Mouse (Mus musculus): Measurements from ENCODE around the gene Src. TPM values are rescaled to one million over a fixed set of nuclear protein-coding genes. Genes with fewer than 3 reads are reported as not detected.
"Not testable (repeated sequence)": the region's sequence is repeated elsewhere in the genome, so short reads cannot be mapped to it uniquely, and the experiment has no call there.

Gene Src
- polyA plus RNA-seq (2011; ENCODE audit: insufficient read depth, insufficient read length, low replicate concordance, missing spikeins): 13.7 and 15.4 TPM in 2 replicates

GRCm38 (mm10) chr2:157418206-157418605 is at the start of gene Src:
Gene Src (plus strand): TSS chr2:157418444.
- no peak within 1 kb of the TSS for H3K4me3 ChIP-seq (replicated peaks; ENCODE audit: control insufficient read depth, low read depth, low read length)
- 57% methylated on average over 13 of the region's 13 CpGs for WGBS
- TF ChIP-seq POLR2A (IDR thresholded peaks at IDR 0.05; ENCODE audit: borderline replicate concordance, control insufficient read depth, low read depth, low read length) (no peak), CTCF (IDR thresholded peaks at IDR 0.05; ENCODE audit: control insufficient read depth, insufficient read depth, low read length) (no peak)
- no peaks in the 10 kb centered on the region for H3K4me1 ChIP-seq (ENCODE audit: control insufficient read depth, insufficient read depth, low read length)
- no peak within 1 kb of the TSS for H3K27ac ChIP-seq (ENCODE audit: control insufficient read depth, insufficient read depth, low read depth, low read length, poor library complexity)

- Histone ChIP-seq H3K27ac (ENCODE audit: control insufficient read depth, insufficient read depth, low read depth, low read length, poor library complexity) (no peak overlapping the region), H3K4me3 (replicated peaks; ENCODE audit: control insufficient read depth, low read depth, low read length) (no peak overlapping the region), H3K4me1 (ENCODE audit: control insufficient read depth, insufficient read depth, low read length) (peaks cover 3% of the 10 kb centered on the region)
- TF ChIP-seq CTCF (IDR thresholded peaks at IDR 0.05; ENCODE audit: control insufficient read depth, insufficient read depth, low read length) (no peak), POLR2A (IDR thresholded peaks at IDR 0.05; ENCODE audit: borderline replicate concordance, control insufficient read depth, low read depth, low read length) (no peak)
- 81% methylated on average over 6 of the region's 6 CpGs for WGBS
Measured at GRCm38 (mm10) chr2:157371696-157372095, 46.5 kb upstream of the Src start.

- Histone ChIP-seq H3K4me3 (replicated peaks; ENCODE audit: control insufficient read depth, low read depth, low read length) (no peak overlapping the region), H3K4me1 (ENCODE audit: control insufficient read depth, insufficient read depth, low read length) (no peaks in the 10 kb centered on the region), H3K27ac (ENCODE audit: control insufficient read depth, insufficient read depth, low read depth, low read length, poor library complexity) (no peak overlapping the region)
- TF ChIP-seq CTCF (IDR thresholded peaks at IDR 0.05; ENCODE audit: control insufficient read depth, insufficient read depth, low read length) (no peak), POLR2A (IDR thresholded peaks at IDR 0.05; ENCODE audit: borderline replicate concordance, control insufficient read depth, low read depth, low read length) (no peak)
- 74% methylated on average over 3 of the region's 3 CpGs for WGBS
Measured at GRCm38 (mm10) chr2:157373681-157374080, 44.6 kb upstream of the Src start.

GRCm38 (mm10) chr2:157375051-157375450 is 43.2 kb upstream of the Src start:
- Histone ChIP-seq H3K27ac (ENCODE audit: control insufficient read depth, insufficient read depth, low read depth, low read length, poor library complexity) (no peak overlapping the region), H3K4me3 (replicated peaks; ENCODE audit: control insufficient read depth, low read depth, low read length) (no peak overlapping the region), H3K4me1 (ENCODE audit: control insufficient read depth, insufficient read depth, low read length) (no peaks in the 10 kb centered on the region)
- 83% methylated on average over 8 of the region's 8 CpGs for WGBS
- TF ChIP-seq POLR2A (IDR thresholded peaks at IDR 0.05; ENCODE audit: borderline replicate concordance, control insufficient read depth, low read depth, low read length) (no peak), CTCF (IDR thresholded peaks at IDR 0.05; ENCODE audit: control insufficient read depth, insufficient read depth, low read length) (no peak)

GRCm38 (mm10) chr2:157375794-157376757 is 42.2 kb upstream of the Src start:
- 85% methylated on average over 14 of the region's 14 CpGs for WGBS
- Histone ChIP-seq H3K4me3 (replicated peaks; ENCODE audit: control insufficient read depth, low read depth, low read length) (no peak overlapping the region), H3K27ac (ENCODE audit: control insufficient read depth, insufficient read depth, low read depth, low read length, poor library complexity) (no peak overlapping the region), H3K4me1 (ENCODE audit: control insufficient read depth, insufficient read depth, low read length) (no peaks in the 10 kb centered on the region)
- TF ChIP-seq CTCF (IDR thresholded peaks at IDR 0.05; ENCODE audit: control insufficient read depth, insufficient read depth, low read length) (no peak), POLR2A (IDR thresholded peaks at IDR 0.05; ENCODE audit: borderline replicate concordance, control insufficient read depth, low read depth, low read length) (no peak)

- WGBS: 73% methylated on average over 3 of the region's 3 CpGs
- Histone ChIP-seq H3K4me3 (replicated peaks; ENCODE audit: control insufficient read depth, low read depth, low read length) (no peak overlapping the region), H3K27ac (ENCODE audit: control insufficient read depth, insufficient read depth, low read depth, low read length, poor library complexity) (no peak overlapping the region), H3K4me1 (ENCODE audit: control insufficient read depth, insufficient read depth, low read length) (no peaks in the 10 kb centered on the region)
- TF ChIP-seq POLR2A (IDR thresholded peaks at IDR 0.05; ENCODE audit: borderline replicate concordance, control insufficient read depth, low read depth, low read length): no peak
- no peak for TF ChIP-seq CTCF (IDR thresholded peaks at IDR 0.05; ENCODE audit: control insufficient read depth, insufficient read depth, low read length)
Measured at GRCm38 (mm10) chr2:157376995-157377394, 41.2 kb upstream of the Src start.

GRCm38 (mm10) chr2:157384836-157385235 is 33.4 kb upstream of the Src start:
- H3K4me3 ChIP-seq (replicated peaks; ENCODE audit: control insufficient read depth, low read depth, low read length): no peak overlapping the region
- 81% methylated on average over 4 of the region's 4 CpGs for WGBS
- H3K27ac ChIP-seq (ENCODE audit: control insufficient read depth, insufficient read depth, low read depth, low read length, poor library complexity): no peak overlapping the region
- H3K4me1 ChIP-seq (ENCODE audit: control insufficient read depth, insufficient read depth, low read length): no peaks in the 10 kb centered on the region
- TF ChIP-seq CTCF (IDR thresholded peaks at IDR 0.05; ENCODE audit: control insufficient read depth, insufficient read depth, low read length): no peak
- no peak for TF ChIP-seq POLR2A (IDR thresholded peaks at IDR 0.05; ENCODE audit: borderline replicate concordance, control insufficient read depth, low read depth, low read length)

- H3K4me1 ChIP-seq (ENCODE audit: control insufficient read depth, insufficient read depth, low read length); H3K27ac ChIP-seq (ENCODE audit: control insufficient read depth, insufficient read depth, low read depth, low read length, poor library complexity); H3K4me3 ChIP-seq (replicated peaks; ENCODE audit: control insufficient read depth, low read depth, low read length): not testable (repeated sequence)
- WGBS: 91% methylated on average over 14 of the region's 14 CpGs
Measured at GRCm38 (mm10) chr2:157388901-157389590, 29.2 kb upstream of the Src start.

All from bone marrow, adult 2 months (tissue).